Mouse (Mus musculus) erythroblast, embryonic 14.5 days (primary cell): ENCODE results near the gene Tbcd.

Experiments
- GATA1 ChIP-seq: IDR thresholded peaks from 2 replicates; pipeline ENCODE4 v1.6.1; 2012; ENCODE audit warnings: low read length, inconsistent platforms, mixed read lengths
- TAL1 ChIP-seq: IDR thresholded peaks from 3 replicates; pipeline ENCODE4 v1.6.1; 2012; ENCODE audit warnings: low read length, inconsistent platforms, mixed read lengths

DNA sequence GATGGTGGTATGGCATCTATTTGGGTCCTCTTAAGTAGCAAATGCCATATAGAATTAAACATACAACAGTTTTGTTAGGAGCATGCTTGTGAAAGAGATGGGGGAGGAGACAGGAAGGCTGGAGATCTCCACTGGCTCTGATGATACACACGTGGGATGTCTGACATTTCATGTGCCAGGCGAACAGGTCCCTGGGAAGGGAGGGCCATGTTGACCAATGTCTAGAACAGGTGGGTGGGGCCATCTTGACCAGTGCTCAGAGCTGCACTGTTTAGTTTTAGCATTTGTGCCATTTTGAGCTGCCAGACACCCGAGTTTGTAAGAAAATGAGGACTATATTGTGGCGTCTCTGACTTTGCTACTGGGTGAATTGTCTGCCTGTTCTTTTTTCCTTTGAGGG is 56.7 kb downstream of the Tbcd start:
- TF ChIP-seq GATA1 = no peak
- no peak for TF ChIP-seq TAL1
